Mouse (Mus musculus): ENCODE measurements around the gene Nfkbid. TPM values are rescaled to one million over a fixed set of nuclear protein-coding genes. Genes with fewer than 3 reads are reported as not detected.
"Not testable (repeated sequence)": the region's sequence is repeated elsewhere in the genome, so short reads cannot be mapped to it uniquely, and the experiment has no call there.

Nfkbid gene
- total RNA-seq, 2 experiments from 2014 or later: 0.67 to 0.71 TPM

GRCm38 (mm10) chr7:30457629-30458330 lies 36.2 kb downstream of the Nfkbid start, which contains the start of the genes Kirrel2 and Nphs1:
TSS of gene Kirrel2 (minus strand) at chr7:30457690.
TSS of gene Nphs1 (plus strand) at chr7:30458315.
- peak in 1 of 2 experiments; percentile 12 for DNase-seq
- intact Hi-C loops (cut with DNase I): no loop called here

- no peak for DNase-seq
- intact Hi-C loops (cut with DNase I): no loop called here
Measured at GRCm38 (mm10) chr7:30459484-30459883, 38.0 kb downstream of the Nfkbid start.

- DNase-seq: no peak
- intact Hi-C loops (cut with DNase I): no loop called here
Measured at GRCm38 (mm10) chr7:30463568-30463967, 42.0 kb downstream of the Nfkbid start.

GRCm38 (mm10) chr7:30463996-30464395 lies 42.5 kb downstream of the Nfkbid start:
- intact Hi-C loops (cut with DNase I): no loop called here
- DNase-seq: no peak

GRCm38 (mm10) chr7:30464816-30465300 lies 43.3 kb downstream of the Nfkbid start:
- intact Hi-C loops (cut with DNase I): no loop called here
- no peak for DNase-seq

GRCm38 (mm10) chr7:30472411-30472810 lies 50.9 kb downstream of the Nfkbid start:
- intact Hi-C loops (cut with DNase I): loop anchor here (5.0 kb wide), 1 partner anchor 100 kb away; no protein-coding TSS in a partner anchor
- peak; percentile 19 to 42 for DNase-seq

- intact Hi-C loops (cut with DNase I): loop anchor here (5.0 kb wide), 1 partner anchor 103 kb away; no protein-coding TSS in a partner anchor
- DNase-seq: no peak
Measured at GRCm38 (mm10) chr7:30474999-30475398, 53.5 kb downstream of the Nfkbid start.

GRCm38 (mm10) chr7:30476136-30476535 lies 54.6 kb downstream of the Nfkbid start:
- intact Hi-C loops (cut with DNase I); DNase-seq: not testable (repeated sequence)

- intact Hi-C loops (cut with DNase I): no loop called here
- peak in 1 of 2 experiments; percentile 10 for DNase-seq
Measured at GRCm38 (mm10) chr7:30477415-30478381, 56.2 kb downstream of the Nfkbid start.

Other genes with a start within 250 kb of the Nfkbid start
- gene Cox7a1, start 237.6 kb upstream of the Nfkbid start, total RNA-seq (2021): 1,000 to 10,000 TPM; 1,873 to 1,882 TPM
- 100 to 1,000 TPM; 285 to 301 TPM for gene Capns1, start 222.9 kb upstream of the Nfkbid start, total RNA-seq (2021)
- 10 to 100 TPM; 52.8 to 55.5 TPM for gene Polr2i, start 189.8 kb upstream of the Nfkbid start, total RNA-seq (2021)
- gene Tbcb, start 189.5 kb upstream of the Nfkbid start, total RNA-seq (2021): 10 to 100 TPM; 47.4 to 60.8 TPM
- gene Ovol3, start 186.0 kb upstream of the Nfkbid start, total RNA-seq (2021): not detected
- gene Thap8, start 141.6 kb upstream of the Nfkbid start, total RNA-seq (2021): under 1 TPM; 0.22 to 0.43 TPM
- 1 to 10 TPM; 2.7 to 2.9 TPM for gene Wdr62, start 141.3 kb upstream of the Nfkbid start, total RNA-seq (2021)
- gene Clip3, start 130.0 kb upstream of the Nfkbid start, total RNA-seq (2021): 10 to 100 TPM in 1 of 2 experiments, 1 to 10 TPM in 1; 7.0 to 14.1 TPM
- 10 to 100 TPM; 22.0 to 23.0 TPM for gene Alkbh6, start 113.0 kb upstream of the Nfkbid start, total RNA-seq (2021)
- 1 to 10 TPM; 1.4 to 1.8 TPM for gene Syne4, start 106.9 kb upstream of the Nfkbid start, total RNA-seq (2021)
- gene E130208F15Rik, start 100.0 kb upstream of the Nfkbid start, total RNA-seq (2021): under 1 TPM; 0.85 to 0.88 TPM
- gene Sdhaf1, start 97.8 kb upstream of the Nfkbid start, total RNA-seq (2021): 10 to 100 TPM; 12.1 to 12.8 TPM
- gene Lrfn3, start 59.0 kb upstream of the Nfkbid start, total RNA-seq (2021): 1 to 10 TPM in 1 of 2 experiments, under 1 TPM in 1; 0.83 to 1.2 TPM
- gene Tyrobp, start 8.0 kb upstream of the Nfkbid start, total RNA-seq (2021): 10 to 100 TPM; 18.6 to 19.9 TPM
- gene Hcst, start 1.9 kb upstream of the Nfkbid start, total RNA-seq (2021): 1 to 10 TPM; 1.2 to 1.3 TPM
- 1 to 10 TPM; 4.0 to 4.4 TPM for gene Aplp1, start 23.8 kb downstream of the Nfkbid start, total RNA-seq (2021)
- not detected for gene Kirrel2, start 36.0 kb downstream of the Nfkbid start, total RNA-seq (2021)
- gene Nphs1, start 36.6 kb downstream of the Nfkbid start, total RNA-seq (2021): not detected
- gene Prodh2, start 71.9 kb downstream of the Nfkbid start, total RNA-seq (2021): not detected
- 1 to 10 TPM; 2.7 to 3.2 TPM for gene Arhgap33, start 113.3 kb downstream of the Nfkbid start, total RNA-seq (2021)
- 100 to 1,000 TPM; 425 to 488 TPM for gene Hspb6, start 130.4 kb downstream of the Nfkbid start, total RNA-seq (2021)
- gene Proser3, start 130.6 kb downstream of the Nfkbid start, total RNA-seq (2021): 1 to 10 TPM; 4.6 to 5.3 TPM
- gene Lin37, start 138.1 kb downstream of the Nfkbid start, total RNA-seq (2021): 10 to 100 TPM; 14.4 to 16.4 TPM
- gene U2af1l4, start 141.6 kb downstream of the Nfkbid start, total RNA-seq (2021): 10 to 100 TPM; 63.8 to 65.6 TPM
- gene Gm49396, start 141.6 kb downstream of the Nfkbid start, total RNA-seq (2021): 1 to 10 TPM; 1.9 to 2.4 TPM
- 10 to 100 TPM; 66.3 to 67.3 TPM for gene Psenen, start 141.9 kb downstream of the Nfkbid start, total RNA-seq (2021)
- gene Igflr1, start 143.7 kb downstream of the Nfkbid start, total RNA-seq (2021): 1 to 10 TPM; 1.9 to 2.5 TPM
- gene Kmt2b, start 167.0 kb downstream of the Nfkbid start, total RNA-seq (2021): 10 to 100 TPM; 22.6 to 26.9 TPM
- not detected for gene Zbtb32, start 177.2 kb downstream of the Nfkbid start, total RNA-seq (2021)
- under 1 TPM; 0.34 to 0.38 TPM for gene Upk1a, start 191.1 kb downstream of the Nfkbid start, total RNA-seq (2021)
- 1,000 to 10,000 TPM; 4,389 to 4,822 TPM for gene Cox6b1, start 204.4 kb downstream of the Nfkbid start, total RNA-seq (2021)
- gene Etv2, start 214.1 kb downstream of the Nfkbid start, total RNA-seq (2021): not detected
- 10 to 100 TPM; 49.1 to 53.1 TPM for gene Rbm42, start 228.6 kb downstream of the Nfkbid start, total RNA-seq (2021)
- gene Haus5, start 243.3 kb downstream of the Nfkbid start, total RNA-seq (2021): 1 to 10 TPM; 4.7 to 4.8 TPM
- gene Pmis2, start 249.9 kb downstream of the Nfkbid start, total RNA-seq (2021): under 1 TPM in 1 of 2 experiments, not detected in 1; 0.43 TPM